Mouse (Mus musculus) limb, embryonic 14.5 days (tissue): Measurements from ENCODE around the gene Xpo5. TPM values are rescaled to one million over a fixed set of nuclear protein-coding genes. Genes with fewer than 3 reads are reported as not detected.

ENCODE experiments used
- ATAC-seq: fragments of 200-750 bp; cut with Nextera tagmentation; 2 replicates; pipeline ENCODE4 v1.8.0; 2017; ENCODE audit warnings: low read depth, moderate number of reproducible peaks, moderate TSS enrichment; ENCODE audit not compliant: low FRiP score
- DNase-seq: peaks from one replicate; pipeline ENCODE4 v3.0.0-alpha.2; 2015; ENCODE audit warnings: low spot score
- H3K27ac ChIP-seq: fragments of 300-500 bp; sonication (generic); replicated peaks from 2 replicates; pipeline ENCODE4 v1.5.1; 2014; ENCODE audit warnings: low read depth, mild to moderate bottlenecking, low read length, moderate library complexity, mixed read lengths
- H3K27me3 ChIP-seq: fragments of 300-500 bp; sonication (generic); 2 replicates; pipeline ENCODE4 v1.6.1; 2014; ENCODE audit warnings: low read length, mixed read lengths; ENCODE audit not compliant: control insufficient read depth, insufficient read depth
- H3K36me3 ChIP-seq: fragments of 300-500 bp; sonication (generic); 2 replicates; pipeline ENCODE4 v1.6.1; 2014; ENCODE audit warnings: mild to moderate bottlenecking, low read length, moderate library complexity, mixed read lengths; ENCODE audit not compliant: control insufficient read depth, insufficient read depth
- H3K4me1 ChIP-seq: fragments of 300-500 bp; sonication (generic); 2 replicates; pipeline ENCODE4 v1.6.1; 2014; ENCODE audit warnings: antibody characterized with exemption, low read length, mixed read lengths; ENCODE audit not compliant: control insufficient read depth, insufficient read depth
- H3K4me2 ChIP-seq: fragments of 300-500 bp; sonication (generic); replicated peaks from 2 replicates; pipeline ENCODE4 v1.6.1; 2014; ENCODE audit warnings: low read depth, mild to moderate bottlenecking, low read length, moderate library complexity; ENCODE audit not compliant: severe bottlenecking
- H3K4me3 ChIP-seq: fragments of 300-500 bp; sonication (generic); replicated peaks from 2 replicates; pipeline ENCODE4 v1.5.1; 2014; ENCODE audit warnings: low read length
- H3K9ac ChIP-seq: fragments of 300-500 bp; sonication (generic); 2 replicates; pipeline ENCODE4 v1.6.1; 2014; ENCODE audit warnings: mild to moderate bottlenecking, low read depth, low read length, moderate library complexity; ENCODE audit not compliant: severe bottlenecking
- H3K9me3 ChIP-seq: fragments of 300-500 bp; sonication (generic); 2 replicates; pipeline ENCODE4 v1.6.1; 2016; ENCODE audit warnings: low read length; ENCODE audit not compliant: control insufficient read depth
- POLR2A ChIP-seq: fragments of 200-500 bp; IDR thresholded peaks from 2 replicates; pipeline ENCODE4 v1.8.0; 2012; ENCODE audit warnings: inconsistent platforms, mild to moderate bottlenecking, moderate library complexity, borderline replicate concordance; ENCODE audit not compliant: insufficient read depth, insufficient read length; ENCODE audit errors: extremely low read depth
- WGBS: fragments of 180-500 bp; shearing (Covaris S2); extraction: QIAGEN DNeasy Blood & Tissue Kit; methylation state at CpG from one replicate; pipeline ENCODE4 v1.1.7; 2014; 5-methylcytosine and 5-hydroxymethylcytosine counted together
- microRNA counts: library from miRNA; unstranded; fragments of <30 nt; microRNA quantifications from one replicate; lab custom pipeline; 2016
- microRNA-seq: library from miRNA; unstranded; fragments of <30 nt; microRNA quantifications from one replicate; pipeline ENCODE4, GENCODE M21; 2016
- polyA plus RNA-seq, 2 experiments: library from polyadenylated mRNA; depleted of rRNA in 1 of 2; stranded (reverse) in 1 of 2; unstranded in 1 of 2; fragments of >200 nt; fragmentation: Nextera tagmentation in 1 of 2; extraction: Ambion mirVana in 1 of 2; gene quantifications; 2 replicates each; pipeline versions ENCODE4 v1.2.1 to v1.2.3; 2012 to 2014

Xpo5 gene
- polyA plus RNA-seq, 2 experiments = 45.0 to 49.7 TPM

DNA sequence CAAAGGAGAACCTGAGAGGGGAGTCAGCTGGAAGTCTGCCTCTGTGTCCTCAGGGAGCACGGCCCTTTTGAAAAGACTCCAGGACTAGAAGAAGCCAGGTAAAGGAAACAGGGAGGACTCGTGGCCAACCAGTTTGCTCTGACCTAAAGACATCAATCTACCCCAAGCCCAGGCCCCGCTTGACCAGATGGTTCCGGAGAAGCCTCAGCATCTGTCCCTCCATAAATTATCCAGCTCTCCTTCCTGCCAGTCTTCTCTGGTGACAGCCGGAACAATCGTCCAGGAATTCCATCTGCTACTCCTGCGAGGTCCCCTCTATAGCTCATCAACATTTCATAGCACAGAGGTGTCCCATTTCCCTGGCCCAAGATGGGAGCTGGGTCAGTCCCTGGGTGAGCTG lies 82.1 kb downstream of the Xpo5 start:
- H3K27ac ChIP-seq = no peak overlapping the region
- H3K9ac ChIP-seq = no peak overlapping the region
- no peak overlapping the region for H3K4me3 ChIP-seq
- no peaks in the 10 kb centered on the region for H3K27me3 ChIP-seq
- H3K4me2 ChIP-seq = no peak overlapping the region
- ATAC-seq = no peak
- peaks cover 13% of the 10 kb centered on the region; the same call in 1 of the 2 replicates for H3K36me3 ChIP-seq
- 41% methylated on average over 7 of the region's 7 CpGs for WGBS
- DNase-seq = no peak
- no peak for TF ChIP-seq POLR2A
- H3K4me1 ChIP-seq = peaks cover 16% of the 10 kb centered on the region
- no peaks in the 10 kb centered on the region for H3K9me3 ChIP-seq

GRCm38 (mm10) chr17:46285407-46285806 lies 82.8 kb downstream of the Xpo5 start:
- ATAC-seq = no peak
- no peak for TF ChIP-seq POLR2A
- Histone ChIP-seq H3K36me3 (peaks cover 6% of the 10 kb centered on the region; the same call in 1 of the 2 replicates), H3K27me3 (no peaks in the 10 kb centered on the region), H3K4me2 (no peak overlapping the region), H3K9me3 (no peaks in the 10 kb centered on the region), H3K9ac (no peak overlapping the region), H3K4me1 (peaks cover 16% of the 10 kb centered on the region), H3K27ac (no peak overlapping the region), H3K4me3 (no peak overlapping the region)
- 58% methylated on average over 6 of the region's 6 CpGs for WGBS
- no peak for DNase-seq

- Histone ChIP-seq H3K9ac (no peak overlapping the region), H3K9me3 (no peaks in the 10 kb centered on the region), H3K4me2 (no peak overlapping the region), H3K4me1 (peaks cover 5% of the 10 kb centered on the region; the same call in 1 of the 2 replicates), H3K4me3 (no peak overlapping the region), H3K36me3 (no peaks in the 10 kb centered on the region), H3K27ac (peak overlapping the region; percentile 63), H3K27me3 (peaks cover 6% of the 10 kb centered on the region; the same call in 1 of the 2 replicates)
- DNase-seq (peak; percentile 83), ATAC-seq (peak; percentile 69)
- 58% methylated on average over 11 of the region's 11 CpGs for WGBS
- no peak for TF ChIP-seq POLR2A
These were observed 85.1 kb downstream of the Xpo5 start for GRCm38 (mm10) chr17:46287678-46288095.

MicroRNAs encoded within 50 kb of the gene (microRNA counts, 519-probe panel; counts per million panel counts)
- not detected for microRNA mmu-miR-693-3p (lab: Ali Mortazavi, UCI)
- not detected for microRNA mmu-miR-693-5p (lab: Ali Mortazavi, UCI)

Small RNA genes lying within 50 kb of the gene (microRNA-seq; reads per million reads assigned to microRNA genes)
- gene Mir693 = 0.92 reads per million

Other genes with a start within 250 kb of the Xpo5 start
- gene Vegfa, start 170.4 kb upstream of the Xpo5 start, polyA plus RNA-seq (2012; rRNA removed) = 306 and 353 TPM in 2 replicates
- gene Vegfa, start 170.4 kb upstream of the Xpo5 start, polyA plus RNA-seq (2014; fragmentation: Nextera tagmentation; extraction: Ambion mirVana) = 5.3 and 6.0 TPM in 2 replicates
- gene Mrps18a, start 91.8 kb upstream of the Xpo5 start, polyA plus RNA-seq (2012; rRNA removed) = 63.3 and 92.3 TPM in 2 replicates
- gene Mrps18a, start 91.8 kb upstream of the Xpo5 start, polyA plus RNA-seq (2014; fragmentation: Nextera tagmentation; extraction: Ambion mirVana) = 121 and 132 TPM in 2 replicates
- 10.1 and 13.2 TPM in 2 replicates for gene Rsph9, start 58.6 kb upstream of the Xpo5 start, polyA plus RNA-seq (2012; rRNA removed)
- gene Rsph9, start 58.6 kb upstream of the Xpo5 start, polyA plus RNA-seq (2014; fragmentation: Nextera tagmentation; extraction: Ambion mirVana) = 11.8 and 15.0 TPM in 2 replicates
- 25.4 and 27.9 TPM in 2 replicates for gene Mad2l1bp, start 49.2 kb upstream of the Xpo5 start, polyA plus RNA-seq (2012; rRNA removed)
- gene Mad2l1bp, start 49.2 kb upstream of the Xpo5 start, polyA plus RNA-seq (2014; fragmentation: Nextera tagmentation; extraction: Ambion mirVana) = 32.1 and 32.7 TPM in 2 replicates
- gene Gtpbp2, start 41.8 kb upstream of the Xpo5 start, polyA plus RNA-seq (2012; rRNA removed) = 166 and 177 TPM in 2 replicates
- gene Gtpbp2, start 41.8 kb upstream of the Xpo5 start, polyA plus RNA-seq (2014; fragmentation: Nextera tagmentation; extraction: Ambion mirVana) = 29.8 and 38.3 TPM in 2 replicates
- gene Polh, start 137 bp upstream of the Xpo5 start, polyA plus RNA-seq (2012; rRNA removed) = 15.0 and 15.7 TPM in 2 replicates
- gene Polh, start 137 bp upstream of the Xpo5 start, polyA plus RNA-seq (2014; fragmentation: Nextera tagmentation; extraction: Ambion mirVana) = 9.2 and 11.7 TPM in 2 replicates
- 112 and 120 TPM in 2 replicates for gene Polr1c, start 45.3 kb downstream of the Xpo5 start, polyA plus RNA-seq (2012; rRNA removed)
- gene Polr1c, start 45.3 kb downstream of the Xpo5 start, polyA plus RNA-seq (2014; fragmentation: Nextera tagmentation; extraction: Ambion mirVana) = 87.5 and 98.4 TPM in 2 replicates
- 92.5 and 136 TPM in 2 replicates for gene Yipf3, start 45.3 kb downstream of the Xpo5 start, polyA plus RNA-seq (2012; rRNA removed)
- gene Yipf3, start 45.3 kb downstream of the Xpo5 start, polyA plus RNA-seq (2014; fragmentation: Nextera tagmentation; extraction: Ambion mirVana) = 134 and 142 TPM in 2 replicates
- 4.3 and 5.8 TPM in 2 replicates for gene Lrrc73, start 50.7 kb downstream of the Xpo5 start, polyA plus RNA-seq (2012; rRNA removed)
- gene Lrrc73, start 50.7 kb downstream of the Xpo5 start, polyA plus RNA-seq (2014; fragmentation: Nextera tagmentation; extraction: Ambion mirVana) = 1.4 and 2.0 TPM in 2 replicates
- 117 and 140 TPM in 2 replicates for gene Tjap1, start 80.2 kb downstream of the Xpo5 start, polyA plus RNA-seq (2012; rRNA removed)
- gene Tjap1, start 80.2 kb downstream of the Xpo5 start, polyA plus RNA-seq (2014; fragmentation: Nextera tagmentation; extraction: Ambion mirVana) = 50.6 and 64.7 TPM in 2 replicates
- gene Dlk2, start 94.6 kb downstream of the Xpo5 start, polyA plus RNA-seq (2012; rRNA removed) = 20.8 and 24.2 TPM in 2 replicates
- 10.1 and 10.3 TPM in 2 replicates for gene Dlk2, start 94.6 kb downstream of the Xpo5 start, polyA plus RNA-seq (2014; fragmentation: Nextera tagmentation; extraction: Ambion mirVana)
- 15.5 and 20.9 TPM in 2 replicates for gene Abcc10, start 125.6 kb downstream of the Xpo5 start, polyA plus RNA-seq (2012; rRNA removed)
- 5.8 and 7.3 TPM in 2 replicates for gene Abcc10, start 125.6 kb downstream of the Xpo5 start, polyA plus RNA-seq (2014; fragmentation: Nextera tagmentation; extraction: Ambion mirVana)
- gene Zfp318, start 180.9 kb downstream of the Xpo5 start, polyA plus RNA-seq (2012; rRNA removed) = 23.0 and 23.7 TPM in 2 replicates
- 18.4 and 22.7 TPM in 2 replicates for gene Zfp318, start 180.9 kb downstream of the Xpo5 start, polyA plus RNA-seq (2014; fragmentation: Nextera tagmentation; extraction: Ambion mirVana)
- 4.5 and 6.8 TPM in 2 replicates for gene Crip3, start 226.1 kb downstream of the Xpo5 start, polyA plus RNA-seq (2012; rRNA removed)
- gene Crip3, start 226.1 kb downstream of the Xpo5 start, polyA plus RNA-seq (2014; fragmentation: Nextera tagmentation; extraction: Ambion mirVana) = 1.4 and 3.1 TPM in 2 replicates
- gene Slc22a7, start 235.7 kb downstream of the Xpo5 start, polyA plus RNA-seq (2012; rRNA removed) = not detected in 2 replicates
- not detected in 2 replicates for gene Slc22a7, start 235.7 kb downstream of the Xpo5 start, polyA plus RNA-seq (2014; fragmentation: Nextera tagmentation; extraction: Ambion mirVana)